Mouse (Mus musculus) hindbrain, embryonic 16.5 days (tissue): ENCODE measurements around the gene Trim71. TPM values are rescaled to one million over a fixed set of nuclear protein-coding genes. Genes with fewer than 3 reads are reported as not detected.

Experiments
- ATAC-seq: fragments of 200-750 bp; cut with Nextera tagmentation; 2 replicates; pipeline ENCODE4 v1.8.0; 2017; ENCODE audit warnings: moderate TSS enrichment, moderate library complexity
- H3K27ac ChIP-seq: fragments of 300-500 bp; sonication (generic); 2 replicates; pipeline ENCODE4 v1.5.1; 2014; ENCODE audit warnings: low read depth, mild to moderate bottlenecking, control low read depth, low read length, moderate library complexity
- H3K27me3 ChIP-seq: fragments of 300-500 bp; sonication (generic); replicated peaks from 2 replicates; pipeline ENCODE4 v1.6.1; 2014; ENCODE audit warnings: low read length; ENCODE audit not compliant: control insufficient read depth, insufficient read depth
- H3K36me3 ChIP-seq: fragments of 300-500 bp; sonication (generic); 2 replicates; pipeline ENCODE4 v1.6.1; 2014; ENCODE audit warnings: mild to moderate bottlenecking, low read length, moderate library complexity, mixed read lengths; ENCODE audit not compliant: control insufficient read depth, insufficient read depth
- H3K4me1 ChIP-seq: fragments of 300-500 bp; sonication (generic); 2 replicates; pipeline ENCODE4 v1.6.1; 2014; ENCODE audit warnings: low read depth, low read length; ENCODE audit not compliant: control insufficient read depth, insufficient read depth
- H3K4me2 ChIP-seq: fragments of 300-500 bp; sonication (generic); 2 replicates; pipeline ENCODE4 v1.6.1; 2014; ENCODE audit warnings: mild to moderate bottlenecking, low read length, control low read depth, moderate library complexity
- H3K4me3 ChIP-seq: fragments of 300-500 bp; sonication (generic); 2 replicates; pipeline ENCODE4 v1.5.1; 2014; ENCODE audit warnings: mild to moderate bottlenecking, low read length, control low read depth, moderate library complexity
- H3K9ac ChIP-seq: fragments of 300-500 bp; sonication (generic); 2 replicates; pipeline ENCODE4 v1.6.1; 2014; ENCODE audit warnings: low read depth, mild to moderate bottlenecking, control low read depth, low read length, moderate library complexity
- H3K9me3 ChIP-seq: fragments of 300-500 bp; sonication (generic); 2 replicates; pipeline ENCODE4 v1.6.1; 2014; ENCODE audit warnings: mild to moderate bottlenecking, low read length, moderate library complexity; ENCODE audit not compliant: control insufficient read depth
- WGBS: fragments of 180-500 bp; shearing (Covaris S2); extraction: QIAGEN DNeasy Blood & Tissue Kit; methylation state at CpG from one replicate; pipeline ENCODE4 v1.1.7; 2014; 5-methylcytosine and 5-hydroxymethylcytosine counted together
- polyA plus RNA-seq: library from polyadenylated mRNA; unstranded; fragments of >200 nt; fragmentation: Nextera tagmentation; extraction: Ambion mirVana; gene quantifications from 2 replicates; pipeline ENCODE4 v1.2.1, GENCODE M21; 2015

The Trim71 gene
- polyA plus RNA-seq, 1 experiment from 2014 or later = 0.14 TPM

DNA sequence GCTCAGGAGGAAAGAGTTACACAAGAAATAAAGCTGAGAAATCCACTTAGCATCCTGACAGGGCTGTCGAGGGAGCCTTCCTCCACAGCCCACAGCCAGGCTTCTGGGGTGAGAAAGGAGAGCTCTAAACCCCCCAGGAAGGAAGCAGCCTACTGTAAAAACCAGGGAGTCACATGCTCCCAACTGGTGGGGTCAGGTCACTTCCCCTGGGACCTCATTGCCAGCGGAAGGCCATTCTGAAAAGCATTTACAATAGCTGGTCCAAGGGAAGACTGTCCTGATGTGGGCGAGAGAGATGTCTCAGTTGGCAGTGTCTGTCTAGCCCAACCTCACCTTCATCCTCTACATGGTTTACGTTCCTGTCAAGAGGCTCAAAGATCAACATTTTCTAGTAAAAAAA is 15.7 kb downstream of the Trim71 start:
- no peak for ATAC-seq
- Histone ChIP-seq H3K4me3 (no peak overlapping the region), H3K27ac (no peak overlapping the region), H3K36me3 (no peaks in the 10 kb centered on the region), H3K9me3 (no peaks in the 10 kb centered on the region), H3K9ac (no peak overlapping the region), H3K27me3 (no peaks in the 10 kb centered on the region; the same call in 1 of the 2 replicates), H3K4me1 (peaks cover 4% of the 10 kb centered on the region; the same call in 1 of the 2 replicates), H3K4me2 (no peak overlapping the region)
- 27% methylated on average over 4 of the region's 4 CpGs for WGBS

DNA sequence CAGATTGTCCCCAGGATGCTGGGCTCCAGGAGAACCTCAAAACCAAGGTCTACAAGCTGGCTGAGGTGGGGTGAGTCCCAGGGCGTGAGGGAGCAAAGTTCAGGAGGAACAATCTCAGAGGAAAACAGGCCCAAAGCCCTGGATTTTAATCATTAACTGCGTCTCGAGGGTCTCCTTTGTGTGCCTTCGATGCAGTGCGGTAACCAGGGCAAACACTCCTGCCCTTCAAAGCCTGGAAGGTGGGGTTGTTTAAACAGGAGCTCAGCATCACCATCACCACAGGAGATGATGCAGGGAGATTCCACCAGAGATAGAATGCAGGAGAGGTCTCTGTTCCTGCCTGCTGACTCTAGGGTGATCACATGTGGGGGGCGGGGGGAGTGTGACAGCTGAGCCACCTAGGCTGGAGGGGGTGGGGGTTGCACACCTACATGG is 16.5 kb downstream of the Trim71 start:
- Histone ChIP-seq H3K9ac (no peak overlapping the region), H3K9me3 (no peaks in the 10 kb centered on the region), H3K4me2 (no peak overlapping the region), H3K4me3 (no peak overlapping the region), H3K36me3 (no peaks in the 10 kb centered on the region), H3K27me3 (no peaks in the 10 kb centered on the region; the same call in 1 of the 2 replicates), H3K4me1 (peaks cover 4% of the 10 kb centered on the region; the same call in 1 of the 2 replicates), H3K27ac (no peak overlapping the region)
- 28% methylated on average over 6 of the region's 6 CpGs for WGBS
- ATAC-seq = no peak

DNA sequence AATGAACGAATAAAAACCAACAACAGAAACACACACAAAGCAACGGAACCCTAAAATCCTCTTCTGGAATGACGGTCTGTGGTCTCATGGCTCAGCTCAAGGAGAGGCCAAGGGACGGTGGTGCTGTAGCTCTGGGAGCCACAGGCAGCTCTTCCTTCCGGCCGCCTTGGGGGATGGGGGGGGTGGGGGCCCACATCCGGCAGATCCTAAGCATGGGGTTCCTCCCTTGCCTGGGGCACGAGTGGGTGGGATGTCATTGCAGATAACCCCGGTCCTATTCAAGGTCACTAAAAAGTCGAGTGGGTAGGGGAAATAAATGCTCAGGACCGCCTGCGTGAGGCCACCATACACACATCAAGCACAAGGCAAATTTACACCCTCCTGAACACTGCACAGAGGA is 17.4 kb downstream of the Trim71 start:
- no peak overlapping the region for H3K9ac ChIP-seq
- ATAC-seq = no peak
- H3K4me2 ChIP-seq = no peak overlapping the region
- H3K4me1 ChIP-seq = peaks cover 4% of the 10 kb centered on the region; the same call in 1 of the 2 replicates
- H3K36me3 ChIP-seq = no peaks in the 10 kb centered on the region
- H3K27me3 ChIP-seq = no peaks in the 10 kb centered on the region; the same call in 1 of the 2 replicates
- no peaks in the 10 kb centered on the region for H3K9me3 ChIP-seq
- H3K27ac ChIP-seq = no peak overlapping the region
- WGBS = 71% methylated on average over 12 of the region's 12 CpGs
- H3K4me3 ChIP-seq = no peak overlapping the region

DNA sequence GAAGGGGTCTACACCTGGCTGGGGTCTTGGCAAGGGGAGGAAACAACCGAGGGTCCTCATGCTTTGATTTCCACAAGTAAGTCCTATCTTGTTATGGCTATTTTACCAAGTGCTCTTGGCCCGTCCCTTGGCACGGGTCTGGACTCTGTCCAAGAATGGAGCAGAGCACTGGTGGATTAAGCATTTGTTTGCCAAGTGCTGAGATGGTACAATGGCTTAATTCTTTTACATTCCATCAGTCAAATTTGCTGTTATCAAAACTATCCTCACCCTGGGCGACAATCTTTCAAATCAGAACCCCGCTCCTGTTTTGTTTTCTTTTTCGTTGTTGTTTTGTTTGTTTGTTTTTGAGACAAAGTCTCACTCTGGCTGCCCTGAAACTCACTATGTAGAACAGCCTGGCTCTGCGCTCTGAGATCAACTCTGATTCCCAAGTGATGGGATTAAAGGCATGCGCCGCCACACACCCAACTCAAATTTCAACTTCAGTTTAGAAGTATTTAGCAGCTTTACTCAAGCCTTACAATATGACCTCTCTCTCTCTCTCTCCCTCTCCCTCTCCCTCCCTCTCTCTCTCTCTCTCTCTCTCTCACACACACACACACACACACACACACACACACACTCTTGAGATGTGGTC is 19.3 kb downstream of the Trim71 start:
- Histone ChIP-seq H3K4me2 (0 out of 2 replicates have a peak overlapping the region, but pooled peaks have one; percentile 6), H3K9me3 (no peaks in the 10 kb centered on the region), H3K9ac (no peak overlapping the region), H3K4me1 (peaks cover 4% of the 10 kb centered on the region; the same call in 1 of the 2 replicates), H3K27ac (no peak overlapping the region), H3K4me3 (no peak overlapping the region), H3K36me3 (no peaks in the 10 kb centered on the region), H3K27me3 (no peaks in the 10 kb centered on the region)
- WGBS = 42% methylated on average over 9 of the region's 9 CpGs
- 0 out of 2 replicates have a peak, but pooled peaks have one; percentile 17 for ATAC-seq

DNA sequence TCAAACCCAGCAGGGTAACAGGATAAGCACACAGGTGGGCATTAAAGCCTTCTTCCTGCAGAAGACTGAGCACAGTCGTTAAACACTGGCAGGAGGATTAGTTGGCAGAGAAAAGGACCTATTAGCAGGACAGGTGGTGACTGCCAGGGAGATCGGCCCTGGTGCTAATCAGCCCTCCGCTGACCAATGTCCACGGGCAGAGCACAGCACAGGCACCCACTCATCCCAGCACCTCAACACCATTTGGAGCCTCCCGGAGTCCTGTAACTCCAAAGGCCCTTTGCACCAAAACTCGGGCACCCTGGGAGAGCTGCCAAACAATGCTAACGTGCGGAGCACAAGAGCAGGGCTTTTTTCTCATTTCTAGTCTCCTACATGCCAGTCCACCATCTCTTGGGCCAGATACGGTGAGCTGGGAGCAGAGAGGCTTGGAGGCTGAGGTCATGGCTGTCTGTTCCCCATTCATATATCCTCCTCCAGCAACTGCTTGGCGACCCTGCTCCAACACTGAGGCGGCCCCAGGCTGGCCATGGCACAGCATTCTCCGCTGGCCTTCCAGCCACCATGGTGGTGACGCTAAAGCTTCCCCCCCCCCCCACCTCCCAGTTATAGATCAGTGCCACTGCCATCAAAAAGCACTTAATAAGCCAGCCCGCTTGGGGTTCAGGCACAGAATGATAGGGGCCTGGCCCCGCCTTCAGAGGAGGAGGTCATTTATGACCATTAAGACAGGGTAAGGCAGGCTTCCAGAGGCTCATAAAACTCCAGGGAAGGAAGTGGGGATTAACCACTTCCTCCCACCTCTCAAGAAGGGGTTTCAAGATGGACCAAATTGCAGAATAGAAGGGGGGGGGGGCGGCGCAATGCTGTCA is 20.1 kb downstream of the Trim71 start:
- H3K9ac ChIP-seq = no peak overlapping the region
- 55% methylated on average over 17 of the region's 17 CpGs for WGBS
- ATAC-seq = 0 out of 2 replicates have a peak, but pooled peaks have one; percentile 38
- H3K4me2 ChIP-seq = 0 out of 2 replicates have a peak overlapping the region, but pooled peaks have one; percentile 6
- H3K27ac ChIP-seq = no peak overlapping the region
- no peak overlapping the region for H3K4me3 ChIP-seq
- no peaks in the 10 kb centered on the region for H3K27me3 ChIP-seq
- no peaks in the 10 kb centered on the region for H3K36me3 ChIP-seq
- no peaks in the 10 kb centered on the region for H3K9me3 ChIP-seq
- H3K4me1 ChIP-seq = peaks cover 4% of the 10 kb centered on the region; the same call in 1 of the 2 replicates

DNA sequence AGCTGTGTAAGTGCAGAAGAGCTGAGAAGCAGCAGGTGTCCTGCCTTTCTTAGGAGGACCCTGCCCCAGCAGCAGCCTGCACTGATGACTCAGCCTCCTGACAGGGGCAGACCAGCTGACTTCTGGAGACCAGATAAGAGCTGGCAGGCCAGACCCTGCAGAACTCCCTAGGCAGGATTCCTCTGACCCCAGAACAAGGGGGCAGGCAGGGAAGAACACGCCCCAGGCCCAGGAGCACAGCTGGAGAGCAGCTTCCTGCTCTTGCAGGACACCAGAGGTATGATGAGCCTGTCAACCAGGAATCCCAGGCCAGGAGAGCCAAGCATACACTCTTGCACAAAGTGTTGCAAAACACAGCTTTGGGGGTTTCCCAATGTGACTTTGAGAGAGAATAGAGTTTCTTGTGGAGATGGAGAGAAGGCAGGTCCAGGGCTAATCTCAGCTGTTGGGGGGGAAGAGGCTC is 22.9 kb downstream of the Trim71 start:
- H3K27me3 ChIP-seq = no peaks in the 10 kb centered on the region
- no peaks in the 10 kb centered on the region for H3K9me3 ChIP-seq
- no peak overlapping the region for H3K4me2 ChIP-seq
- no peaks in the 10 kb centered on the region for H3K36me3 ChIP-seq
- 64% methylated on average over 1 of the region's 1 CpGs for WGBS
- no peak overlapping the region for H3K9ac ChIP-seq
- no peak overlapping the region for H3K27ac ChIP-seq
- no peak overlapping the region for H3K4me3 ChIP-seq
- H3K4me1 ChIP-seq = peaks cover 4% of the 10 kb centered on the region; the same call in 1 of the 2 replicates
- ATAC-seq = no peak

DNA sequence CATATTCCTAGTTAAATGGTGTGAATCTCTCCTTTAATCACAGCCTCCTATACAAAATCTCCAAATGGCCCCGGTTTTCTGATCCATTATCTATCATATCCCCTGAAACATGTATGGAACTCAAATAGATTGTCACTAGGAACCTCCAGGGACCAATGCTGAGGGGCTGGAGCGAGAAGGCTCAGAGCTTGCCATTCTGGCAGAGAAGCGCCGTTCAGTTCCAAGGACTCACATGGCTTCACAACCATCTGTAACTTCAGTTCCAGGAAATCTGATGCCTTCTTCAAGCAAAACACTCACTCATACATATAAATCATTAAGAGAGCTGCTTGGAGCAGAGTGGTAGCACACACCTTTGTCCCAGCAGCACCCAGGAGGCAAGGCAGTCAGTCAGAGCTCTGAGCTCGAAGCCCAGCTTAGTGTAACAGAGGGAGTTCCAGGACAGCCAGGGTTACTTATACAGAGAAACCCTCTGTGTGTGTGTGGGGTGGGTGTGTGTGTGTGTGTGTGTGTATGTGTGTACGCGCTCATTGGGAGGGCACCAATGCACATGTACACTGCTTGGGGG is 25.1 kb downstream of the Trim71 start:
- ATAC-seq = no peak
- WGBS = 59% methylated on average over 7 of the region's 7 CpGs
- Histone ChIP-seq H3K4me3 (no peak overlapping the region), H3K4me1 (no peaks in the 10 kb centered on the region; the same call in 1 of the 2 replicates), H3K36me3 (no peaks in the 10 kb centered on the region), H3K27ac (no peak overlapping the region), H3K9ac (no peak overlapping the region), H3K4me2 (no peak overlapping the region), H3K9me3 (no peaks in the 10 kb centered on the region), H3K27me3 (no peaks in the 10 kb centered on the region)

DNA sequence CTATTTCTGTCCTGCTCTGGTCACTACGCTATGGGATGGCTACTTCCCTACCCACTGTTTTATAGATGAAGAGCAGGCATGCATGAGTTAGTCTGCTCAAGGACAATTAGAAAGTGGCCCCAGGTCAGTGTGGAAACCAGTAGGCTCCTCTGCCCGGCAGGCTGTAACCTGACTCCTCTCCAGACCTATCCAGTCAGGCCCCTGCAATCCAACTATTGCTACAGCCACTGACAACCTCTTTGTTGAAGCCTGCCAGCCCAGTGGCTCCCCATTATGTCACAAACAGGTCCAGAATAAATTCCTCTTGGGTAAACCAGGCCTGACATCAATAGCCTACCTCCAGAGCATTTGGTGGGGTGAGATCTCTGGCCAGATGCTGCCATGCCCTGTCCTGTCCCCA is 27.5 kb downstream of the Trim71 start:
- Histone ChIP-seq H3K27me3 (no peaks in the 10 kb centered on the region), H3K9ac (no peak overlapping the region), H3K4me2 (no peak overlapping the region), H3K9me3 (no peaks in the 10 kb centered on the region), H3K27ac (no peak overlapping the region), H3K4me1 (no peaks in the 10 kb centered on the region), H3K4me3 (no peak overlapping the region), H3K36me3 (no peaks in the 10 kb centered on the region)
- ATAC-seq = no peak
- 32% methylated on average over 2 of the region's 2 CpGs for WGBS
